Mouse (Mus musculus): ENCODE data around the gene Elp4. TPM values are rescaled to one million over a fixed set of nuclear protein-coding genes. Genes with fewer than 3 reads are reported as not detected.

Elp4 gene
- polyA plus RNA-seq, 1 experiment from 2014 or later = 44.4 TPM

DNA sequence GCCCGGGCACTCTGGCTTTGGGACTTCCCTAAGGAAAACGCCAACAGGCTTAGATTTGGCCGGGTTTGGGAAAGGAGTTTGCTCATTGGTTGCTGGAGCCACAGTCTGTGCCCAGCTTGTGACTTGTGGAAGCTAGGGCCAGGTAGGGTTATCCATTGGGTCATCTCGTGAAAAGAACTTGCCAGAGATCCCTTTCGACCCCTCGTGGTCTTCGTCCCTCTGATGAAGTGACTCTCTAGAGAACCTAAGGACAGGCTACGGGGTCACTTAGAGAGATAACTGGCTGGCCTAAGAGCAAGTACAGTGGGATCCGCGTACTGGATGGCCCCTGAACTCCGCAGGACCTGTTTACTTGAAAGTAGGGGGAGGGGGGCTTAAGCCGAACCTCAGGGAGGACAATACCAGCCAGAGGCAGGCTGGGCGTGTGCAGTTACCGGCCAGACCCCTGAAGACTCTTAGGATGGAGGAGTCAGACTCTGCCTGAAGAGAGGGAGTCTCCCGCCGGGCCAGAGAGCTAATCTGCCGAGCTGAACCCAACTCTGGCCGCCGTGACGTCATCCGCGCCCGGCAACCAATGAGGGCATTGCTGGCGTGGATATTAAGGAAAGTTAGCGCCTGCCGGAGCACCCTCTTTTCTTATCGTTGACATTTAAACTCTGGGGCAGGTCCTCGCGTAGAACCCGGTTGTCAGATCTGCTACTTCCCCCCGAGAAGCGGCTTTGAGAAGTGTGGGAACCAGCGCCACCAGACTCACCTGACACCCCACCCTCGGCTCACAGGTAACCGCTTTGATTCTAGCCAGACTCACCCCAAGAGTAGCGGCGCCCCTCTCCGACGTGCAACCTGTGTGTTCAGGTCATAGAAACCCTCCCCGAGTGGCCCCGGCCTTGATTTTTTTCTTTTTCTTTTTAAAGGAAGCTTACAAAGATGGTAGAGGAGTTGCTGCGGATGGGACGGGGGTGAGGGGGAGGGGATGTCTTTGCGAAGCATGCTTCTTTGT is 235.8 kb downstream of the Elp4 start, which contains the start of gene Pax6:
Gene Pax6 (plus strand): TSS at position 630 of the 1,000 bp plus-strand sequence.
- WGBS = 1% methylated on average over 44 of the region's 44 CpGs
- 0 out of 2 replicates have a peak, but pooled peaks have one; percentile 22 for ATAC-seq (ENCODE audit: low FRiP score, low TSS enrichment)
- H3K36me3 ChIP-seq (ENCODE audit: control insufficient read depth, insufficient read depth, low read length) = no peaks in the 10 kb centered on the region
- H3K9me3 ChIP-seq (ENCODE audit: control insufficient read depth, low read length) = no peaks in the 10 kb centered on the region
- H3K27me3 ChIP-seq (ENCODE audit: control insufficient read depth, insufficient read depth, low read length) = peaks cover 97% of the 10 kb centered on the region
- no peak within 1 kb of the TSS for H3K27ac ChIP-seq (ENCODE audit: low read depth, low read length)
- no peak within 1 kb of the TSS for H3K4me2 ChIP-seq (replicated peaks; ENCODE audit: low read depth, low read length)
- H3K4me3 ChIP-seq (ENCODE audit: low read length) = peak within 1 kb of the TSS; percentile 1; the same call in 1 of the 2 replicates
- H3K9ac ChIP-seq (ENCODE audit: low read depth, low read length) = no peak within 1 kb of the TSS
- peaks cover 4% of the 10 kb centered on the region; the same call in 1 of the 2 replicates for H3K4me1 ChIP-seq (ENCODE audit: control insufficient read depth, insufficient read depth, low read length)

GRCm38 (mm10) chr2:105667626-105667950 is 236.8 kb downstream of the Elp4 start:
- no peak overlapping the region for H3K9ac ChIP-seq (ENCODE audit: low read depth, low read length)
- ATAC-seq (ENCODE audit: low FRiP score, low TSS enrichment) = 0 out of 2 replicates have a peak, but pooled peaks have one; percentile 36
- H3K9me3 ChIP-seq (ENCODE audit: control insufficient read depth, low read length) = no peaks in the 10 kb centered on the region
- H3K27ac ChIP-seq (ENCODE audit: low read depth, low read length) = no peak overlapping the region
- H3K27me3 ChIP-seq (ENCODE audit: control insufficient read depth, insufficient read depth, low read length) = peaks cover 97% of the 10 kb centered on the region
- H3K4me2 ChIP-seq (replicated peaks; ENCODE audit: low read depth, low read length) = no peak overlapping the region
- no peaks in the 10 kb centered on the region for H3K36me3 ChIP-seq (ENCODE audit: control insufficient read depth, insufficient read depth, low read length)
- WGBS = under 1% methylated on average over 11 of the region's 11 CpGs
- no peak overlapping the region for H3K4me3 ChIP-seq (ENCODE audit: low read length)
- H3K4me1 ChIP-seq (ENCODE audit: control insufficient read depth, insufficient read depth, low read length) = peaks cover 4% of the 10 kb centered on the region; the same call in 1 of the 2 replicates

- WGBS = under 1% methylated on average over 41 of the region's 41 CpGs
- peaks cover 4% of the 10 kb centered on the region; the same call in 1 of the 2 replicates for H3K4me1 ChIP-seq (ENCODE audit: control insufficient read depth, insufficient read depth, low read length)
- ATAC-seq (ENCODE audit: low FRiP score, low TSS enrichment) = no peak
Measured at GRCm38 (mm10) chr2:105666763-105667625, 237.4 kb downstream of the Elp4 start.

GRCm38 (mm10) chr2:105666331-105666730 is 238.0 kb downstream of the Elp4 start:
- H3K9me3 ChIP-seq (ENCODE audit: control insufficient read depth, low read length) = no peaks in the 10 kb centered on the region
- H3K36me3 ChIP-seq (ENCODE audit: control insufficient read depth, insufficient read depth, low read length) = no peaks in the 10 kb centered on the region
- WGBS = 0% methylated on average over 6 of the region's 6 CpGs
- no peak for ATAC-seq (ENCODE audit: low FRiP score, low TSS enrichment)
- no peak overlapping the region for H3K9ac ChIP-seq (ENCODE audit: low read depth, low read length)
- no peak overlapping the region for H3K27ac ChIP-seq (ENCODE audit: low read depth, low read length)
- H3K27me3 ChIP-seq (ENCODE audit: control insufficient read depth, insufficient read depth, low read length) = peaks cover 97% of the 10 kb centered on the region
- H3K4me1 ChIP-seq (ENCODE audit: control insufficient read depth, insufficient read depth, low read length) = peaks cover 4% of the 10 kb centered on the region; the same call in 1 of the 2 replicates
- no peak overlapping the region for H3K4me2 ChIP-seq (replicated peaks; ENCODE audit: low read depth, low read length)
- H3K4me3 ChIP-seq (ENCODE audit: low read length) = no peak overlapping the region

More at GRCm38 (mm10) chr2:105666763-105667625, 237.4 kb downstream of the Elp4 start:
- H3K4me3 ChIP-seq (ENCODE audit: low read length) = no peak overlapping the region
- H3K27me3 ChIP-seq (ENCODE audit: control insufficient read depth, insufficient read depth, low read length) = peaks cover 97% of the 10 kb centered on the region
- no peak overlapping the region for H3K27ac ChIP-seq (ENCODE audit: low read depth, low read length)
- H3K36me3 ChIP-seq (ENCODE audit: control insufficient read depth, insufficient read depth, low read length) = no peaks in the 10 kb centered on the region
- no peak overlapping the region for H3K9ac ChIP-seq (ENCODE audit: low read depth, low read length)
- no peak overlapping the region for H3K4me2 ChIP-seq (replicated peaks; ENCODE audit: low read depth, low read length)
- no peaks in the 10 kb centered on the region for H3K9me3 ChIP-seq (ENCODE audit: control insufficient read depth, low read length)

GRCm38 (mm10) chr2:105665491-105666250 is 238.7 kb downstream of the Elp4 start:
- no peak overlapping the region for H3K4me2 ChIP-seq (replicated peaks; ENCODE audit: low read depth, low read length)
- no peak overlapping the region for H3K9ac ChIP-seq (ENCODE audit: low read depth, low read length)
- 8% methylated on average over 5 of the region's 5 CpGs for WGBS
- H3K4me3 ChIP-seq (ENCODE audit: low read length) = no peak overlapping the region
- peaks cover 97% of the 10 kb centered on the region for H3K27me3 ChIP-seq (ENCODE audit: control insufficient read depth, insufficient read depth, low read length)
- no peak overlapping the region for H3K27ac ChIP-seq (ENCODE audit: low read depth, low read length)
- H3K4me1 ChIP-seq (ENCODE audit: control insufficient read depth, insufficient read depth, low read length) = peaks cover 4% of the 10 kb centered on the region; the same call in 1 of the 2 replicates
- no peak for ATAC-seq (ENCODE audit: low FRiP score, low TSS enrichment)
- no peaks in the 10 kb centered on the region for H3K9me3 ChIP-seq (ENCODE audit: control insufficient read depth, low read length)
- H3K36me3 ChIP-seq (ENCODE audit: control insufficient read depth, insufficient read depth, low read length) = no peaks in the 10 kb centered on the region

GRCm38 (mm10) chr2:105664996-105665395 is 239.4 kb downstream of the Elp4 start:
- ATAC-seq (ENCODE audit: low FRiP score, low TSS enrichment) = no peak
- peaks cover 99% of the 10 kb centered on the region for H3K27me3 ChIP-seq (ENCODE audit: control insufficient read depth, insufficient read depth, low read length)
- H3K4me2 ChIP-seq (replicated peaks; ENCODE audit: low read depth, low read length) = no peak overlapping the region
- no peak overlapping the region for H3K4me3 ChIP-seq (ENCODE audit: low read length)
- no peak overlapping the region for H3K9ac ChIP-seq (ENCODE audit: low read depth, low read length)
- no peaks in the 10 kb centered on the region for H3K36me3 ChIP-seq (ENCODE audit: control insufficient read depth, insufficient read depth, low read length)
- no peak overlapping the region for H3K27ac ChIP-seq (ENCODE audit: low read depth, low read length)
- H3K9me3 ChIP-seq (ENCODE audit: control insufficient read depth, low read length) = no peaks in the 10 kb centered on the region
- 6% methylated on average over 5 of the region's 5 CpGs for WGBS
- peaks cover 4% of the 10 kb centered on the region; the same call in 1 of the 2 replicates for H3K4me1 ChIP-seq (ENCODE audit: control insufficient read depth, insufficient read depth, low read length)

DNA sequence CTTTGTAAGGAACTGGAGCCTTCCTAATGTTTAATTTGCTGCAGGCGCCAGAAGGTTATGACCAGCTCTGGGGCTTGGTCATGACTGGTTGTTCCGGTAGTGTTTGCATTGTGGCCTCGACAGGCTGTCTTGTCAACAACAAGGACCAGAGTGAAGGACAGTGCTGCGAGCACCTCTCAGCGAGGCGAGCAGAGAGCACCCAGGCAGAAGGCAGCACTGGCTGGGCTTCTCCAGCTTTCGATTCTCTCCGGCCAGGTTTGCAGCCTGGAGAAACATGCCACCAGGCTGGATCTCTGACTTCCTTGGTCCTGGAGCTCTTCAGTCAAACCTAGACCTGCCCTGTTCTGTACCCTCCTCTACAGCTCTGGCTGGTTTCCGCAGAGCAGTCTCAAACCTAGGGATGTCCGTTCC is 241.3 kb downstream of the Elp4 start:
- no peak for ATAC-seq (ENCODE audit: low FRiP score, low TSS enrichment)
- Histone ChIP-seq H3K4me2 (replicated peaks; ENCODE audit: low read depth, low read length) (no peak overlapping the region), H3K27me3 (ENCODE audit: control insufficient read depth, insufficient read depth, low read length) (peaks cover 99% of the 10 kb centered on the region), H3K9ac (ENCODE audit: low read depth, low read length) (no peak overlapping the region), H3K36me3 (ENCODE audit: control insufficient read depth, insufficient read depth, low read length) (no peaks in the 10 kb centered on the region), H3K4me1 (ENCODE audit: control insufficient read depth, insufficient read depth, low read length) (no peaks in the 10 kb centered on the region), H3K27ac (ENCODE audit: low read depth, low read length) (no peak overlapping the region), H3K9me3 (ENCODE audit: control insufficient read depth, low read length) (no peaks in the 10 kb centered on the region), H3K4me3 (ENCODE audit: low read length) (no peak overlapping the region)
- 2% methylated on average over 10 of the region's 10 CpGs for WGBS

GRCm38 (mm10) chr2:105662606-105663005 is 241.8 kb downstream of the Elp4 start:
- WGBS = 2% methylated on average over 7 of the region's 7 CpGs
- Histone ChIP-seq H3K27me3 (ENCODE audit: control insufficient read depth, insufficient read depth, low read length) (peaks cover 98% of the 10 kb centered on the region), H3K4me3 (ENCODE audit: low read length) (no peak overlapping the region), H3K36me3 (ENCODE audit: control insufficient read depth, insufficient read depth, low read length) (no peaks in the 10 kb centered on the region), H3K4me1 (ENCODE audit: control insufficient read depth, insufficient read depth, low read length) (no peaks in the 10 kb centered on the region), H3K9ac (ENCODE audit: low read depth, low read length) (no peak overlapping the region), H3K27ac (ENCODE audit: low read depth, low read length) (no peak overlapping the region), H3K4me2 (replicated peaks; ENCODE audit: low read depth, low read length) (no peak overlapping the region), H3K9me3 (ENCODE audit: control insufficient read depth, low read length) (no peaks in the 10 kb centered on the region)
- ATAC-seq (ENCODE audit: low FRiP score, low TSS enrichment) = no peak
